Mouse (Mus musculus) MEL (cell line): Measurements from ENCODE around the gene 9030612E09Rik.

ENCODE experiments used
- CTCF ChIP-seq, 3 experiments: IDR thresholded peaks in 2 of 3; conservative IDR thresholded peaks in 1 of 3; 2 replicates each; pipeline ENCODE4 v1.5.1; 2011 to 2012; ENCODE audit warnings: low read length in 3 of 3, low read depth in 2 of 3, mild to moderate bottlenecking in 2 of 3, improper control_type of control experiment in 1 of 3, inconsistent platforms in 1 of 3, mixed read lengths in 1 of 3, moderate library complexity in 1 of 3; ENCODE audit not compliant: control insufficient read depth in 1 of 3, insufficient read depth in 1 of 3, poor library complexity in 1 of 3, severe bottlenecking in 1 of 3
- KAT2A ChIP-seq: conservative IDR thresholded peaks from 2 replicates; pipeline ENCODE4 v1.6.1; 2012; ENCODE audit warnings: low read depth, low read length, improper control_type of control experiment, inconsistent platforms
- TCF12 ChIP-seq: IDR thresholded peaks from 2 replicates; pipeline ENCODE4 v1.6.1; 2014; ENCODE audit warnings: low read depth, mild to moderate bottlenecking, inconsistent platforms, low read length, improper control_type of control experiment, moderate library complexity
- ZNF384 ChIP-seq: IDR thresholded peaks from 2 replicates; pipeline ENCODE4 v1.6.1; 2012; ENCODE audit warnings: low read depth, mild to moderate bottlenecking, inconsistent platforms, low read length, improper control_type of control experiment

GRCm38 (mm10) chr10:43159333-43159732 is 15.2 kb upstream of the 9030612E09Rik start:
- no peak for TF ChIP-seq TCF12
- TF ChIP-seq CTCF (IDR thresholded peaks at IDR 0.05 in 2 of 3, conservative IDR thresholded peaks at IDR 0.05 in 1 of 3; ENCODE audit: control insufficient read depth in 1 of 3, insufficient read depth in 1 of 3, low read depth in 2 of 3, low read length in 3 of 3, poor library complexity in 1 of 3, severe bottlenecking in 1 of 3) = no peak
- no peak for TF ChIP-seq KAT2A
- no peak for TF ChIP-seq ZNF384
